Mouse (Mus musculus) splenic B cell, adult 2 months (primary cell): ENCODE measurements around the gene Dpf1.

ENCODE experiments used
- DNase-seq: peaks from one replicate; pipeline ENCODE4 v3.0.0-alpha.2; 2011; ENCODE audit warnings: low read depth, low spot score
- H3K27me3 ChIP-seq: 2 replicates; pipeline ENCODE4 v1.6.1; 2012; ENCODE audit warnings: mild to moderate bottlenecking, low read length, moderate library complexity, mixed read lengths; ENCODE audit not compliant: control insufficient read depth, poor library complexity, insufficient read depth, severe bottlenecking
- H3K36me3 ChIP-seq: 2 replicates; pipeline ENCODE4 v1.6.1; 2012; ENCODE audit warnings: mild to moderate bottlenecking, low read length, moderate library complexity, mixed read lengths; ENCODE audit not compliant: control insufficient read depth, poor library complexity, insufficient read depth, severe bottlenecking

Gene Dpf1

DNA sequence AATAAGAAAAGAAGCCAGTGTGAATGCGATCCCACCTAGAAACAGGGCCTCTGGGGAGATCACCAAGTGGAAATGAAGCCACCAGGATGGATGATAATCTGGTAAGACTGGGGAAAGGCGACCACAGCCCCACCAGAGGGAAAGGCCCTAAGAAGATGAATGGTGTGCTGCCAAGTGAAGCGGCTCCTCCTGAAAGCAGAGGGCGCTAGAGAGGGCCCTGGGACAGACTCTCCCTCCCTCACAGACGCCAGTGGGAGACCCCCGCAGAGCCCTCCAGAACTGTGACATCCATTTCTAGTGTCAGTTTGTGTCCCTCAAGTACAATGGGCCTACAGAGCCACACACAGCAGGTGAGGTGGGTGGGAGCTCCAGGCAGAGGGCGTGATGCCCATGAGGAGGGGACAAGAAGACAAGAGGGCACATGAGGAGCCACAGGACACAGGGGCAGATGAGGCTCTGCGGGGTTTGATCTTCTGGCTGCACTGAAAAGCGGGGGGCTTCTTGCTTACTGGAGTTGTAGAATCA, 33.1 kb downstream of the Dpf1 start:
- H3K27me3 ChIP-seq, result no peaks in the 10 kb centered on the region

DNA sequence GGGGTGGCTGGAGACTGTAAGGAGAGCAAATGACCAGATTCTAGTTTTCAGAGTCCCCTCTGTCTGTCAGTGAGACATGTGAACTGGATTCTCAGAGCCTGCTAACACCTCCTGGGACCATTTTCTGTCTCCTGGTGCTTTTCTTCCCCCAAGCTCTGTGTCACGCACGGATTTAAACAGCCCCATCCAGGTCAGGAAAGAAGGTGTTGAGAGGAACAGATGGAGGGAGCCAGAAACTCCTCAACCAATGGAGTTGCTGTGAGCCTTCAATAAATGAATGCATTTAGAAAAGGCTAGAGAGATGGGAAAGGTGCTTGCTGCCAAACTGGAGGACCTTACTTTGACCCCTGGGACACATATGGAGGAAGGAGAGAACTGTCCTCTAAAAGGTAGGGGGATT, 34.0 kb downstream of the Dpf1 start:
- peaks cover 1% of the 10 kb centered on the region for H3K36me3 ChIP-seq
- no peaks in the 10 kb centered on the region for H3K27me3 ChIP-seq
- no peak for DNase-seq

More for the DNA sequence above, 33.1 kb downstream of the Dpf1 start:
- no peak for DNase-seq
- H3K36me3 ChIP-seq, result peaks cover 1% of the 10 kb centered on the region

DNA sequence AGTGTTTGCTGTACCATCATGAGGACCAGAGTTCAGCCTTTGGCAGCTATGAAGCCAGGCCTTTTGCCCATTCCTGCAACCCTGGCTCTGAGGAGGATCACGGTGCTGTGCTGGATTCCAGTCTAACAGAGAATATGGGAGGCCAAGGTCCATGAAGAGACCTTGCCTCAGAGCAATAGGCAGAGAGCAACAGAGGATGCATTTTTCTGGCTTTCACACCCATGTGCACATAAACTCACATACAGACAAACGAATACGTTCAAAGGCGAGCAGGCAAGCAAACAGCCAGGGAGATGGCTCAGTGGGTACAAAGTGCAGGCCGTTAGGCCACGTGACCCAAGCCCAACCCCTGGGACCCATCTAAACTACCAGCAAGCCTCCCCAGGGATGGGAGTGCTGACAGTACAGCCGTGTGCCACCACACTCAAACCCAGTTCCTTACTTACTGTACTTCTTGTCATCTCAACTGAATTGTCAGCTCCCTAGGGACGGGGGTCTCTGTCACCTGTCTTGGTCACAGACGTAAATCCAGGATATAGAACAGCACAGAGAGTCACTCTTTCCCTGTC, 34.7 kb downstream of the Dpf1 start:
- DNase-seq, result peak; percentile 38
- peaks cover 1% of the 10 kb centered on the region for H3K36me3 ChIP-seq
- H3K27me3 ChIP-seq, result no peaks in the 10 kb centered on the region

DNA sequence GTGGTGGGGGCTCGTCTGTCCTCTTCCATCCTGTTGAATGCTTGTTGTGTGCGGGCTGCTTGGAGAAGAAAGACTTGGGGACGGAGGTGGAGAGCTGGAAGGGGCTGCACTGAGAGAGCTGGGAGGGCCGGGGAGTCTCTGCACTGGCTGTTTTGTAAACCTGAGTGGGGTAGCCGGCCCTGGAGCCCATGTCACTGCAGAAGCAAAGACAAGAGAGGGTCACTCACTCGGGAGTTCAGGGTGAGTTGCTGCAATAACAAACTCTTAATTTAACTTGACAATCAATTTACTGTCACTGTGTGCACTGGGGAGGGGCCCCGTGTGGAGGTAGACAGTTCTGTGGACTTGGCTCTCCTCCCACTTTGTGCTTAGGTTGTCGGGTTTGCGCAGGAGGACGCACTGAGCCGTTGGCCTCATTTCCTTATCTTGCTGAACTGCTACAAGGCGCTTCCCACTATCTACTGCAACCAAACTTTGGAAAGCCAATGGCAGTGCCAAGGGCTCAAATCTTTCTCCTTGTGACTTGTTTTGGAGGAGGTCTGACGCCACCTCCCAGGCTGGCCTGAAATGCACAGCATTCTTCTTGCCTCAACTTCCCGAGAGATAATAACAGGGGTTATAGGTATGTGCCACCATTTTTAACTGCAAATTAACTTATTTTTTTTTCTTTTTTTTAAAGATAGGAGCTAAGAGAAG, 35.4 kb downstream of the Dpf1 start:
- no peak for DNase-seq
- Histone ChIP-seq H3K36me3 (peaks cover 1% of the 10 kb centered on the region), H3K27me3 (no peaks in the 10 kb centered on the region)

DNA sequence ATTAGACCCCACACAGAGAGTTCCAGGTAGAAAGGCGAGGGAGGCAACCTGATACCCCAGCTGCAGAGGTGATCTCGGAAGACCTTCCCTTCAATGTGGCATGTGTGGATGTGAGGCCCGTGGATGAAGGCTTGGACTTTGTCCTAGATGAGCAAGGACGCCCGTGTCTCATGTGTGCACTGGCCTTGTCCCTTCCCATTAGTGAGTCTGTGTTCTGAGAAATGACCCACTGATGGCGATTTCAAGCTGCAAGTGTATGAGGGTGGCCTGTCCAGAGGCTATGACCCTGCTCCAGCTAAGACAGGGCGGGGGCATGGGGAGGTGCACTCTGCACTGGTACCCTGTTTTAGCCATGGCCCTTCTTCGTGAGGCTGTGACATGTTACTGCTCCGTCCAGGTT, 36.5 kb downstream of the Dpf1 start:
- Histone ChIP-seq H3K27me3 (no peaks in the 10 kb centered on the region), H3K36me3 (peaks cover 1% of the 10 kb centered on the region)
- no peak for DNase-seq

DNA sequence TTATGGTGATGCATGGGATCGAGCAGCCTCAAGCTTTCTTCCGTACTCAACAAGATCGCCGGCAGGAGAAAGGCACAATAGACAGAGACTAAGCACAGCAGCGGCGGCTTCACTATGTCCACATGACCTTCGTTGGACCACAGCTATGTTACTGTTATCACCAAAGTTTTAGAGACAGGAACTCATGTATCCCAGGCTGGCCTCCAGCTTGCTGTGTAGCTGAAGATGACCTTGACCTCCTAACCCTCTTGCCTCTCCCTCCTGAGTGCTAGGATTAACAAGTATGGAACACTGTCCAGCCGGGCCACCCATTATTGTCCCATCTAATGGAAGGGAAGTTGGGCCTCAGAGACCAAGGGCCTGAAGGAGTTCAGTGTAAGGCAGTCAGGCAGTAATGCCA, 37.1 kb downstream of the Dpf1 start:
- no peaks in the 10 kb centered on the region for H3K27me3 ChIP-seq
- H3K36me3 ChIP-seq, result peaks cover 1% of the 10 kb centered on the region
- no peak for DNase-seq

DNA sequence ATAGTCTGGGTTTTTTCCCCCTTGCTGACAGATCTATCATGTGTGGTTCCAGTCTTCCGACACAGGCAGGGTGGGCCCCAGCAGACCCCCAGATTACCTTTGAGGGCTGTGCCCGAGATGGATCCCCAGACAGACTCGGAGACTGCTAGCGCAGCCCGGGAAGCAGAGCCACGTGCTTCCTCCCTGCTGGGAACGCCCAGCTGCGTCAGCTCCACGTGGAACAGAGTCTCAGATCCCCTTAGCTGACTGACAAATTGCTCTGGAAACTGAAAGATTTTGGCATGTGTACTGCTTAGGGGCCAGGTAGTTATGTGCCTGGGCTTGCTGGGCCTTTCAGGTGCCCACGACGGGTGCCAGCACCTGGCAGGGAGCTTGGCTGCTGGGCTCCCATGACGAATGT, 38.0 kb downstream of the Dpf1 start:
- peaks cover 1% of the 10 kb centered on the region for H3K36me3 ChIP-seq
- DNase-seq, result no peak
- H3K27me3 ChIP-seq, result no peaks in the 10 kb centered on the region

DNA sequence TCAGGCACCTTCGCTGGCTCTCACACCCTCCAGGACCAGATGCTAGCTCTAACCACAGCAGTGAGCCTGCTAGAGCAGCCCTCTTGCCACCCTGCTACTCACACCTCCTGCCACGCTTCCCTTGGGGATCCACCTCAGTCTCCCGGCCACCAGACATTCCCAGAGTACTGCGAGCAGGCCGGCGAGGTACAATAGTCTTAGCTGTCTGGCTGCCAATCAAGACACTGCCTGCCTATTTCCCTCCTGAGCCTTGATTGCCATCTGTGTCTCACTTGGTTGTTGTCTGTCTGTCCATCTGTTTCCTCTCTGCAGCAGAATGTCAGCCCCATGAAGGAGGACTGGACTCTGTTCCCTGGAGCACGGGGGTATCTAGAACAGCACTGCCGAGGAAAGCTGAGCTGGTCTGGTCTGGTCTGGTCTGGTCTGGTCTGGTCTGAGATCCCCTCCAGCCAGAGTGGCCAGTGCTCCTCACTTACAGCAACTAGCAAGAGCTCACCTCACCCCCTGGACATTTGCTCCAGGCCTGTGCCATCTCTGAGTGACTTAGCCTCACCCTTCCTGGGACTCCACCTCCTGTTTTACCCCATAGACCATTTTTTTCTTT, 38.8 kb downstream of the Dpf1 start:
- H3K27me3 ChIP-seq, result no peaks in the 10 kb centered on the region
- DNase-seq, result no peak
- H3K36me3 ChIP-seq, result peaks cover 1% of the 10 kb centered on the region

DNA sequence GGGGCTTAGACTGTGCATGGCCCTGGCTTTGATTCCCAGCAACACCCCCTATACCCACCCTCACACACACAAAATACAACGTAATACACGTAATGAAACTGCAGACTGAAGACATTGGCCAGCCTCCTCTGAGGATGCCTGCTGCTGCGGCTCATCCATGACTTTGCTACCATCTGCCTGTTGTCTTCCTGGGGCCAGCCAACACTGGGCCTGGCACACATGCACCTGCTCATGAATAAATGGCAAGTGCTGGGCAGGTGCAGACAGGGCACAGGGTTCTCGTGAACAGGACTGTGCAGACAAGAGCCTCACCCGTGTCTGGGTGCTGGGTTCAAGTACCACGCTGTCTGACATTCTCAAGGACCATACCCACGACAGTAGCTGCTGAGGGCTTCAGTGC, 40.0 kb downstream of the Dpf1 start:
- no peaks in the 10 kb centered on the region for H3K27me3 ChIP-seq
- H3K36me3 ChIP-seq, result peaks cover 1% of the 10 kb centered on the region
- DNase-seq, result no peak

DNA sequence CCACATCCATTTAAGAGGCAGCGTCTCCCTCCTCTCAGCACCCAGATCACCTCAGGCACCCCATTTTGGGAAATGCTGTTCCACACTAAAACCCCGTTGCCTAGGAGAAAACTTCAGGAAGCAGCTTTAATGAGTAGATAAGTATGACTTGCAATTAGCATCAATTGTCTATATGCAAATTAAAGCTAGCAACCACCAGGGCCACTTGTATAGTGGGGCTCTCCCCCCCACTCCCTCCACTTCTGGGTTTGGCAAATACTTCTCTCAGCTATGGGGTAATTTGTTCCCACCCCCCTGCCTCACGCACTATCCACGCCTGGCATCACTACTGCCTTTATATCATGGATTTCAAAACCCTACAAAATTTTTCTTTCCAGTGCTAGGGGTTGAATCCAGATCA, 41.8 kb downstream of the Dpf1 start:
- Histone ChIP-seq H3K36me3 (peaks cover 4% of the 10 kb centered on the region), H3K27me3 (no peaks in the 10 kb centered on the region)
- DNase-seq, result no peak

DNA sequence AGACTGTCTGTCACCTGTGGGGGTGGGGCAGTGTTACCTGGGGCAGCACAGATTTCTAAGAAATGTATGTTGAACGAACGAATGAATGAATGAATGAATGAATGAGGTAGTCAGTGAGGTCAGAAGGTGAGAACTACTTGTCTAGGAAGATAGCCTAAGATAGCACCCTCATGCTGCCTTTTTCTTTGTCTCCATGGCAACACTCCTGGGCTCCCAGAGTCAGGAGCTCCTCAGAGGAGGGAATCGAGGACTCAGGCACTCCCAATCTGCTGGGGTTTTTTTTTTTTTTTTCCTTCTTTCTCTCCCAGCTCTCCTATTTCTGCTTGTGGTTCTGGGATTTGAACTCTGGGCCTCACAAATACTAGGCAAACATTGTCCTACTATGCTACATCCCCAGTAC, 42.5 kb downstream of the Dpf1 start:
- no peak for DNase-seq
- peaks cover 4% of the 10 kb centered on the region for H3K36me3 ChIP-seq
- H3K27me3 ChIP-seq, result no peaks in the 10 kb centered on the region

DNA sequence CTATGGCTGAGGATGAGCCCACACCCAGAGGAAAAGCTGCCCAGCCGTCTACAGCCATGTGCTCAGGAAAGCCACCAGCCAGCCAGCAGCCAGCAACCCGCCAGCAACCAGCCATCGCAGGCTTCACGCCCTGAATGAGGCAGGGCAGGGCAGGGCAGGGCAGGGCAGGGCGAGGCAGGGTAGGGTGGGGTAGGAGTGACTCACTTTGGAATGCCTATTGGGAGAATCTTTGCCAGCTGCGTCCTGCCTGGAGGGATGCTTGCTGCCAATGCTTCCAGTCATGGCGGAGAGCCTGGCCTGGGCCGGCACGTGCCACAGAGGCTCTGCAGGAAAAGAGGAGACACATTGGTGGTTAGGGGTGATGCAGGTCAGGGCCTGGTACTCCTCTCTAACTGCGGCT, 46.7 kb downstream of the Dpf1 start:
- H3K36me3 ChIP-seq, result peaks cover 3% of the 10 kb centered on the region
- H3K27me3 ChIP-seq, result no peaks in the 10 kb centered on the region
- no peak for DNase-seq

DNA sequence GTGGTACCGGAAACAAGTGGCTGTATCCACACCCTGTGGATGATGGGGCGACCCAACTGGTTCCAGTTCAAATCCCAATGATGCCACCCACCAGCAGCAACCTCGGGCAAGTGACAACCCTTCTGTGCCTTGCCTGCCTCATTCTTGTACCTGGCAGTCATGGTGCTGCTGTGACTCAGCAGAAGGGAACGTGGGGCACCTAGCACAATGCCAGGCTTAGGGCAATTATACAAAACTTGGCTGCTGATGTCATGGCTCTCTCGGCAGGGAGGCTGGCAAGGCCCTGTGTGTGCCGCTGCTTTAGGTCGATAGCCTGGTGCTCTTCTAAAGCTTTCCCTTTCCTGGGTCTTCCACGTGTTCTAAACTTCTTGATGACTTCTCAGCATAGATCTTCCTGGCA, 48.5 kb downstream of the Dpf1 start:
- Histone ChIP-seq H3K27me3 (no peaks in the 10 kb centered on the region), H3K36me3 (peaks cover 6% of the 10 kb centered on the region)
- no peak for DNase-seq

DNA sequence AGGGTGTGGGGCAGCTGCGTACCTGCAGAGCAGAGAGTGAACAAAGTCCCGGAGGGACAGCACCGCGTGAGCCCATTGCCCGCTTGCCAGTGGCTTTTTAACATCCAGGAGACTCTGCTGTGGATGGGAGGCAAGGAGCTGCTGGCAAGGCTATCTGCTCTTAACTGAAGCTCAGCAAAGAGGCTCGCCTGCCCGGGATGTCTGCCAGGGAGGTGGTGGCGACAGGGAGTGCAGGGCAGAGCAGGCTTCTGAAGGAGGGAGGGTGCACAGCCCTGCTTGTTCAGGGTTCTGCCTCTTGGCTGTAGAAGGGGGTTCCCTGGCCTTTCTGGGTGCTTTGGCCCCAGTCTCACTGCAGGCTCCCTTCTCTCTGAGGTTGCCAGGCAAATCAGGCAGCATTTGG, 50.4 kb downstream of the Dpf1 start:
- Histone ChIP-seq H3K36me3 (peaks cover 6% of the 10 kb centered on the region), H3K27me3 (no peaks in the 10 kb centered on the region)
- DNase-seq, result no peak

DNA sequence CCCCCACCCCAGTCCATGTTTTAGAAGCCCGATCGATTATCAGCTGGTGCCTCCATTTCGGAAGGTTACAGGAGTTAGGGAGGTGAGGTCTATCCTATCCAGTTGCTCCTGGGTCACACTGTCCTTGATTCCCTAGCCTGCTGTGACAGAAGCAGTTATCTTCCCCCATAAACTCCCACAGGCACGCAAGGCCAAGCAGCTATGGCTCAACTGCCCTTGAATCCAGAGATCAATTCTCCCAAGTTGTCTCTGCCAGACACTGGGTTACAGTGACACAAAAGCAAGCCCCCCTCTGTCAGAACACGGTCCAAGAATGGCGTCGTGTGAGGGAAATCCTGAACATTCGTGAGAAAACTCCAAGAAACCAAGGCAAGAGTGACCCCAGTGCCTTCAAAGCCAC, 51.7 kb downstream of the Dpf1 start:
- H3K36me3 ChIP-seq, result peaks cover 3% of the 10 kb centered on the region; the same call in 1 of the 2 replicates
- no peaks in the 10 kb centered on the region for H3K27me3 ChIP-seq
- no peak for DNase-seq
